In genomic region chr7:4150811-4151221, GRCm38 (mm10) we compare ENCODE assay signal across 8 mouse cellular contexts. TPM values are rescaled to one million over a fixed set of nuclear protein-coding genes. Genes with fewer than 3 reads are reported as not detected.
DNase-seq lines count a peak whose midpoint lies in the region; ATAC-seq and TF ChIP-seq lines count a peak whose summit lies in the region.

No protein-coding gene starts in this region.

- peak overlapping the region; percentile 74 for H3K4me3 ChIP-seq in brown adipose tissue, adult 24 weeks (ENCODE audit: insufficient read depth, low read depth, low read length)
- peak overlapping the region; percentile 74 for H3K4me3 ChIP-seq in forebrain, postnatal 0 days (ENCODE audit: low read depth, low read length)
- H3K4me3 ChIP-seq in intestine, postnatal 0 days (ENCODE audit: low read depth, low read length) = peak overlapping the region; percentile 68
- H3K4me3 ChIP-seq in liver, embryonic 14.5 days (ENCODE audit: insufficient read depth in 1 of 2, low read depth in 2 of 2, low read length in 2 of 2) = peak overlapping the region; percentile 42 to 75
- H3K4me3 ChIP-seq in neural tube, embryonic 12.5 days = peak overlapping the region; percentile 59

- H3K9ac ChIP-seq in forebrain, postnatal 0 days = peak overlapping the region; percentile 46
- no peak overlapping the region for H3K9ac ChIP-seq in intestine, postnatal 0 days (ENCODE audit: low read depth, low read length)
- H3K9ac ChIP-seq in liver, embryonic 14.5 days (replicated peaks) = peak overlapping the region; percentile 45
- H3K9ac ChIP-seq in neural tube, embryonic 12.5 days = no peak overlapping the region

- peak; percentile 15; the same call in 1 of the 2 replicates for ATAC-seq in forebrain, postnatal 0 days
- ATAC-seq in intestine, postnatal 0 days = peak; percentile 88
- ATAC-seq in liver, embryonic 14.5 days (ENCODE audit: insufficient read depth) = peak; percentile 27
- no peak for ATAC-seq in neural tube, embryonic 12.5 days (ENCODE audit: low FRiP score, low read depth)

- H3K36me3 ChIP-seq in forebrain, postnatal 0 days (ENCODE audit: insufficient read depth) = peaks cover 24% of the 10 kb centered on the region
- peaks cover 21% of the 10 kb centered on the region; the same call in 1 of the 2 replicates for H3K36me3 ChIP-seq in intestine, postnatal 0 days (ENCODE audit: control insufficient read depth, insufficient read depth)
- peaks cover 22% of the 10 kb centered on the region for H3K36me3 ChIP-seq in liver, embryonic 14.5 days (replicated peaks; ENCODE audit: control insufficient read depth, insufficient read depth, low read depth)
- H3K36me3 ChIP-seq in neural tube, embryonic 12.5 days = peaks cover 21% of the 10 kb centered on the region

- no peak for TF ChIP-seq EP300 in liver, embryonic 14.5 days (IDR thresholded peaks at IDR 0.05; ENCODE audit: low read depth)

- TF ChIP-seq CTCF in forebrain, postnatal 0 days (IDR thresholded peaks at IDR 0.05; ENCODE audit: low read depth) = no peak
- TF ChIP-seq CTCF in intestine, postnatal 0 days (IDR thresholded peaks at IDR 0.05; ENCODE audit: low read depth) = no peak
- TF ChIP-seq CTCF in liver, embryonic 14.5 days (IDR thresholded peaks at IDR 0.05; ENCODE audit: low read depth) = no peak

- H3K27me3 ChIP-seq in forebrain, postnatal 0 days (ENCODE audit: insufficient read depth, low read length) = peaks cover 9% of the 10 kb centered on the region
- H3K27me3 ChIP-seq in intestine, postnatal 0 days (replicated peaks; ENCODE audit: control insufficient read depth, insufficient read depth, low read length) = no peaks in the 10 kb centered on the region
- H3K27me3 ChIP-seq in liver, embryonic 14.5 days (ENCODE audit: control insufficient read depth, insufficient read depth, low read length) = 0 out of 2 replicates have a peak, but pooled peaks cover 3% of the 10 kb centered on the region
- peaks cover 31% of the 10 kb centered on the region for H3K27me3 ChIP-seq in neural tube, embryonic 12.5 days (replicated peaks)

- 5% methylated on average over 14 of the region's 14 CpGs for WGBS in forebrain, postnatal 0 days
- WGBS in intestine, postnatal 0 days = 18% methylated on average over 14 of the region's 14 CpGs
- 9% methylated on average over 14 of the region's 14 CpGs for WGBS in liver, embryonic 14.5 days (ENCODE audit: insufficient replicate concordance)
- WGBS in neural tube, embryonic 12.5 days = 3% methylated on average over 14 of the region's 14 CpGs

- peak; percentile 61 for DNase-seq in right cerebral cortex, adult 18-20 months
- DNase-seq in right cerebral cortex, postnatal 4 days = no peak
- peak; percentile 59 for DNase-seq in forebrain, postnatal 0 days
- DNase-seq in liver, embryonic 14.5 days (ENCODE audit: low read depth in 3 of 3, low spot score in 3 of 3) = peak in 2 of 3 experiments; percentile 30 to 37
- no peak for DNase-seq in embryo, embryonic 9.5 days (ENCODE audit: extremely low spot score)

- H3K9me3 ChIP-seq in forebrain, postnatal 0 days (ENCODE audit: low read length) = no peaks in the 10 kb centered on the region
- no peaks in the 10 kb centered on the region for H3K9me3 ChIP-seq in intestine, postnatal 0 days (ENCODE audit: control insufficient read depth)
- H3K9me3 ChIP-seq in liver, embryonic 14.5 days (ENCODE audit: control insufficient read depth, low read length) = no peaks in the 10 kb centered on the region
- H3K9me3 ChIP-seq in neural tube, embryonic 12.5 days = no peaks in the 10 kb centered on the region

- H3K4me2 ChIP-seq in forebrain, postnatal 0 days (ENCODE audit: low read depth) = peak overlapping the region; percentile 96
- H3K4me2 ChIP-seq in intestine, postnatal 0 days (replicated peaks; ENCODE audit: low read depth) = peak overlapping the region; percentile 88
- peak overlapping the region; percentile 94 for H3K4me2 ChIP-seq in liver, embryonic 14.5 days (ENCODE audit: low read depth)
- H3K4me2 ChIP-seq in neural tube, embryonic 12.5 days (replicated peaks) = peak overlapping the region; percentile 84

- peak overlapping the region; percentile 97 for H3K27ac ChIP-seq in brown adipose tissue, adult 24 weeks (replicated peaks; ENCODE audit: low read depth, low read length)
- no peak overlapping the region for H3K27ac ChIP-seq in forebrain, postnatal 0 days (ENCODE audit: low read depth, low read length)
- H3K27ac ChIP-seq in intestine, postnatal 0 days (ENCODE audit: low read depth, low read length) = peak overlapping the region; percentile 100
- no peak overlapping the region for H3K27ac ChIP-seq in liver, embryonic 14.5 days
- H3K27ac ChIP-seq in neural tube, embryonic 12.5 days = no peak overlapping the region

- peaks cover 4% of the 10 kb centered on the region; the same call in 1 of the 2 replicates for H3K4me1 ChIP-seq in brown adipose tissue, adult 24 weeks (ENCODE audit: control insufficient read depth, insufficient read depth, insufficient read length, low read length)
- H3K4me1 ChIP-seq in forebrain, postnatal 0 days (ENCODE audit: insufficient read depth) = no peaks in the 10 kb centered on the region
- H3K4me1 ChIP-seq in intestine, postnatal 0 days (replicated peaks; ENCODE audit: control insufficient read depth, insufficient read depth, low read length) = peaks cover 7% of the 10 kb centered on the region
- H3K4me1 ChIP-seq in liver, embryonic 14.5 days (replicated peaks; ENCODE audit: control insufficient read depth in 2 of 2, insufficient read depth in 2 of 2, low read length in 1 of 2) = peaks cover 3 to 10% of the 10 kb centered on the region in 2 experiments
- peaks cover 19% of the 10 kb centered on the region for H3K4me1 ChIP-seq in neural tube, embryonic 12.5 days

RNA-seq across cellular contexts. Expression of gene Leng9, which starts 0.6 kb away (rescaled TPM):
- 2.1 and 3.6 TPM in 2 replicates for polyA plus RNA-seq in brown adipose tissue, adult 24 weeks (2012; ENCODE audit: insufficient read depth, insufficient read length, missing spikeins)
- total RNA-seq in forebrain, postnatal 0 days (2014; rRNA removed) = 5.1 and 5.5 TPM in 2 replicates
- 4.4 and 4.8 TPM in 2 replicates for polyA plus RNA-seq in forebrain, postnatal 0 days (2015; fragmentation: Nextera tagmentation; extraction: Ambion mirVana)
- polyA plus RNA-seq in intestine, postnatal 0 days (2015; fragmentation: Nextera tagmentation; extraction: Ambion mirVana) = 14.1 and 16.0 TPM in 2 replicates
- polyA plus RNA-seq in liver, embryonic 14.5 days (2012; rRNA removed) = 0.61 and 0.71 TPM in 2 replicates
- polyA plus RNA-seq in liver, embryonic 14.5 days (2014; fragmentation: Nextera tagmentation; extraction: Ambion mirVana) = 0.44 and 0.56 TPM in 2 replicates
- 3.4 and 4.0 TPM in 2 replicates for polyA plus RNA-seq in neural tube, embryonic 12.5 days (2016; fragmentation: Nextera tagmentation; extraction: Ambion mirVana)

RNA-seq across cellular contexts. Expression of gene Cdc42ep5, which starts 13.8 kb away (rescaled TPM):
- 4.0 and 10.1 TPM in 2 replicates for polyA plus RNA-seq in brown adipose tissue, adult 24 weeks (2012; ENCODE audit: insufficient read depth, insufficient read length, missing spikeins)
- 3.5 and 4.0 TPM in 2 replicates for total RNA-seq in forebrain, postnatal 0 days (2014; rRNA removed)
- 6.7 and 6.9 TPM in 2 replicates for polyA plus RNA-seq in forebrain, postnatal 0 days (2015; fragmentation: Nextera tagmentation; extraction: Ambion mirVana)
- polyA plus RNA-seq in intestine, postnatal 0 days (2015; fragmentation: Nextera tagmentation; extraction: Ambion mirVana) = 120 and 126 TPM in 2 replicates
- 6.1 and 8.4 TPM in 2 replicates for polyA plus RNA-seq in liver, embryonic 14.5 days (2012; rRNA removed)
- 6.7 TPM in 2 replicates for polyA plus RNA-seq in liver, embryonic 14.5 days (2014; fragmentation: Nextera tagmentation; extraction: Ambion mirVana)
- 14.1 and 14.2 TPM in 2 replicates for polyA plus RNA-seq in neural tube, embryonic 12.5 days (2016; fragmentation: Nextera tagmentation; extraction: Ambion mirVana)

RNA-seq across cellular contexts. Expression of gene Leng8, which starts 14.0 kb away (rescaled TPM):
- polyA plus RNA-seq in brown adipose tissue, adult 24 weeks (2012; ENCODE audit: insufficient read depth, insufficient read length, missing spikeins) = 20.2 and 24.0 TPM in 2 replicates
- 124 and 174 TPM in 2 replicates for total RNA-seq in forebrain, postnatal 0 days (2014; rRNA removed)
- 20.5 and 35.8 TPM in 2 replicates for polyA plus RNA-seq in forebrain, postnatal 0 days (2015; fragmentation: Nextera tagmentation; extraction: Ambion mirVana)
- polyA plus RNA-seq in intestine, postnatal 0 days (2015; fragmentation: Nextera tagmentation; extraction: Ambion mirVana) = 13.8 and 15.2 TPM in 2 replicates
- polyA plus RNA-seq in liver, embryonic 14.5 days (2012; rRNA removed) = 52.6 and 61.1 TPM in 2 replicates
- polyA plus RNA-seq in liver, embryonic 14.5 days (2014; fragmentation: Nextera tagmentation; extraction: Ambion mirVana) = 12.5 and 13.7 TPM in 2 replicates
- polyA plus RNA-seq in neural tube, embryonic 12.5 days (2016; fragmentation: Nextera tagmentation; extraction: Ambion mirVana) = 92.7 and 110 TPM in 2 replicates

RNA-seq across cellular contexts. Expression of gene Ttyh1, which starts 31.6 kb away (rescaled TPM):
- 1.4 and 2.3 TPM in 2 replicates for polyA plus RNA-seq in brown adipose tissue, adult 24 weeks (2012; ENCODE audit: insufficient read depth, insufficient read length, missing spikeins)
- 180 and 204 TPM in 2 replicates for total RNA-seq in forebrain, postnatal 0 days (2014; rRNA removed)
- 90.0 and 160 TPM in 2 replicates for polyA plus RNA-seq in forebrain, postnatal 0 days (2015; fragmentation: Nextera tagmentation; extraction: Ambion mirVana)
- polyA plus RNA-seq in intestine, postnatal 0 days (2015; fragmentation: Nextera tagmentation; extraction: Ambion mirVana) = 2.6 and 3.7 TPM in 2 replicates
- polyA plus RNA-seq in liver, embryonic 14.5 days (2012; rRNA removed) = 0.11 and 0.36 TPM in 2 replicates
- 0.23 and 0.24 TPM in 2 replicates for polyA plus RNA-seq in liver, embryonic 14.5 days (2014; fragmentation: Nextera tagmentation; extraction: Ambion mirVana)
- polyA plus RNA-seq in neural tube, embryonic 12.5 days (2016; fragmentation: Nextera tagmentation; extraction: Ambion mirVana) = 111 and 113 TPM in 2 replicates

Comparison
In these comparisons a context has a peak if more than half of its experiments do, and no peak if none do; other contexts are left out.
1. DNase-seq: peak in right cerebral cortex, adult 18-20 months (single experiment), forebrain, postnatal 0 days (single experiment) and liver, embryonic 14.5 days (2 of 3); none in right cerebral cortex, postnatal 4 days (single experiment) and embryo, embryonic 9.5 days (single experiment).
2. H3K27ac ChIP-seq: peak in brown adipose tissue, adult 24 weeks (single experiment) and intestine, postnatal 0 days (single experiment); none in forebrain, postnatal 0 days (single experiment), liver, embryonic 14.5 days (single experiment) and neural tube, embryonic 12.5 days (single experiment).
3. H3K9ac ChIP-seq: peak in forebrain, postnatal 0 days (single experiment) and liver, embryonic 14.5 days (single experiment); none in intestine, postnatal 0 days (single experiment) and neural tube, embryonic 12.5 days (single experiment).
4. Peak in every context shown above with its lines, with median percentiles within 50 percentile points of each other: H3K4me3 ChIP-seq and H3K4me2 ChIP-seq.